Mouse (Mus musculus): ENCODE results near the gene Olfr828. TPM values are rescaled to one million over a fixed set of nuclear protein-coding genes. Genes with fewer than 3 reads are reported as not detected.

Gene Olfr828
- not detected for total RNA-seq (2021)
- long read RNA-seq, experiment 1, result 0 reads
- long read RNA-seq, experiment 2, result 0 reads

GRCm38 (mm10) chr9:18819426-18819825 lies at the start of gene Olfr828:
Olfr828 (minus strand) TSS chr9:18819526.
- intact Hi-C loops (cut with DNase I), result no loop called here
- no peak for DNase-seq

GRCm38 (mm10) chr9:18854633-18855032 lies 35.3 kb upstream of the Olfr828 start, which contains the start of gene Olfr829:
Olfr829 (plus strand) TSS chr9:18854933.
- DNase-seq, result no peak
- intact Hi-C loops (cut with DNase I), result no loop called here

GRCm38 (mm10) chr9:18785316-18785715 lies 34.0 kb downstream of the Olfr828 start:
- intact Hi-C loops (cut with DNase I), result no loop called here
- no peak for DNase-seq

GRCm38 (mm10) chr9:18779476-18779875 lies 39.9 kb downstream of the Olfr828 start:
- intact Hi-C loops (cut with DNase I), result no loop called here
- peak in 1 of 2 experiments; percentile 2 for DNase-seq

GRCm38 (mm10) chr9:18778981-18779380 lies 40.3 kb downstream of the Olfr828 start:
- intact Hi-C loops (cut with DNase I), result no loop called here
- DNase-seq, result no peak

Other genes starting within 250 kb of the Olfr828 start
- gene Muc16, start 145.0 kb downstream of the Olfr828 start, total RNA-seq (2021), result 10 to 100 TPM in 1 of 2 experiments, 1 to 10 TPM in 1; 9.2 to 11.9 TPM
- gene Olfr24, start 55.5 kb downstream of the Olfr828 start, total RNA-seq (2021), result not detected
- not detected for gene Olfr829, start 35.4 kb upstream of the Olfr828 start, total RNA-seq (2021)
- not detected for gene Olfr830, start 55.2 kb upstream of the Olfr828 start, total RNA-seq (2021)
- gene Olfr832, start 117.6 kb upstream of the Olfr828 start, total RNA-seq (2021), result not detected
- gene Olfr834, start 168.5 kb upstream of the Olfr828 start, total RNA-seq (2021), result not detected
- gene Olfr835, start 213.2 kb upstream of the Olfr828 start, total RNA-seq (2021), result not detected

Measured in heart, postnatal 14 days (tissue).